Mouse (Mus musculus) embryo, embryonic 9.5 days (tissue): ENCODE measurements at regions not wholly inside any gene's neighbourhood (a gene's known extent, or its start where the extent isn't known, plus 50 kb on each side); places are given as distances from the start of the nearest gene placed in this dataset.
A peak's percentile ranks its signal among the peaks of the same experiment; 100 is the strongest.

ENCODE experiments used
- DNase-seq: peaks from one replicate; pipeline ENCODE4 v3.0.0-alpha.2; 2017; ENCODE audit errors: extremely low spot score

DNA sequence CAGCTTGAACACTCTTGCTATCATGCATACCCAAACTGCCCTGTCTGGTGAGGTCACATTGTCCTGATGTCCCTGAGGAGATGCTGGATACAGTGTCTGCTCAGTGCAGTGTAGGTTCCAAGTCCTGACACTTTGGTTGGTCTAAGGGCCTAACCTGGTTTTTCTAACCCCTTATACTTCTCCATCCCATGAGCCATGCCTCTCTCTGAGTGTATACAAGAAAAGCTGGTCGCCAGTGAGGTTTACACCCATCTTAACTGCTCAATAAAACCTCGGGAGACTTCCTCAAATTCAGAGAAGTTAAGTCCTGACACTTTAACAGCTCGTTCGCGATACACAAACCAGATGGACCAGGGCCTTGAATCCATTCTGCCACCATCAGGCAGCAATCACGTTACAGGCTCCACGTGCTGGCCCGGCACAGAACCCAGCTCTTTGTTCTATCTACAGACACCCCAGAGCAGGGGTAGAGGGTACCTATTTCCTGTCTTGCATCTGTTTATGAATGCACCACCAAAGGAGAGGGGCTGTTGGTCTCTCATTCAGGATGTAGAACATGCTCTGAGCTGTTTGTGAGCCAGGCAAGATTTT, 320.0 kb upstream of the Tbx3 start:
- DNase-seq, result no peak

DNA sequence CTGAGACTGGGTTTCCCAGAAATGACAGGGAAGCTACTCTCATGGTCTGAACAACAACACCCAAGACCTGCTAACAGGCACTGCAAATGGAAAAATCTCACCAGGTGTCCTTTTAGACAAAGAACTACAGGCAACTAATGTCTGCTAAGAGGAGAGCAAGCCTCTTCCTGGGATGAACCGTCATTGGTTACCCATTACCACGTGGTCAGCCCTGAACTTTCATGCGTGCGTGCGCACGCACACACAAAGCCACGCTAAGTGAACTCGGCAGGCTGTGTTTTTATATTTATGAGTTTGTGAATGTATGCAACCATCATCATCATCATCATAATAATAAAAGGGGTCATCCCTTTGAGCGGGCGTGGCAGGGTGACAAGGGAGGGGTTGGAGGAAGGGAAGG, 315.0 kb upstream of the Tbx3 start:
- no peak for DNase-seq

DNA sequence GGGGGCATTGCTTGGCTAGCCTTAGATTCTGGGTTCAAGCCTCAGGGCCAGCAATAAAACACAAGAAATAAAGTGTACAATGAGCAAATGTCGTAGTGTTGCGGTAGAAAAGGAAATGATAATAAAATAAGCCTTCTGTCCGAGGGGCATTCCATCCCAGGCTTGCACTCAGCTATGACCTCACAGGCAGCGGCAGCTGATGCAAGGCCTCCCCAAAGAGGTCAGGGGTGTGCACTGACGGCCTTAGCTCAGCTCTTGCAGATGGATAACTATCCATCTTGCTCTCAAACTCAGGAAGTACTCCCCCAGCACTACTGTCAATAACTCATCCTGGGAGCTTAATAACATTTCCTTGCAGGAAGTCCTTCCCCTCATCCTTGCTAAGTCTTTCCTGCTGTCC, 314.4 kb upstream of the Tbx3 start:
- no peak for DNase-seq

DNA sequence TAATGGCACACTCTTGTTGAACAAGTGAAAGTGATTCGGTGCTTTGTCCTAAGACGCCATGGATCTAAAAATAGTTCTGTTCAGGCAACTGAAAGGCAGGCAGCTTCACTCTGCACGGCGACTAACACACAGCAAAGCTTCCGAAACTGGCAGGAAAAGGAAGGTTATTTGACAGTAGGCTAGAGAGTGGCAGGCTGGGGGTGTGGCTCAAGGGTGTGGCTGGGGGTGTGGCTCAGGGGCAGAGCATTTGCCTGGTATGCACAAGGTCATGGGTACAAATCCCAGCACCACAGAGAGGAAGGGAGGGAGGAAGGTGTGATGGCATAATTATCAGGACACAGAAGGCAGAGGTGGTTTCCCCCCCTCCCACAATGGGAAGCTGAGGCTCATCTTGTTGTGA, 310.8 kb upstream of the Tbx3 start:
- DNase-seq, result no peak

DNA sequence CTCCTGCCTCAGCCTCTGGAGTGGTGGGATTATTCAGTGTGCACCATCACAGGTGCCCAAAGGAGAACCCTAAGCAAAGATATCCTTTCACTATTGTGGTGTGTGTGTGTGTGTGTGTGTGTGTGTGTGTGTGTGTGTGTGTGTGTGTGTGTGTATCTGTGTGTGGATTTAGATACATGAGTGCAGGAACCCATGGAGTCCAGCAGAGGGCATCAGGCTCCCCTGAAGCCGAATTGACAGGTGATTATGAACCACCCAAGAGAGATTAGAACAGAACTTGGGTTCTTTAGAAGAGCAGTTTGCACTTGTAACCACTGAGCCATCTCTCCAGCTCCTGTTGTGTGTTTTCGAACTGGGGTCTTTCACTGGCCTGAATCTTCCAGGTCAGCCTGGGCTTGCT, 310.1 kb upstream of the Tbx3 start:
- no peak for DNase-seq

DNA sequence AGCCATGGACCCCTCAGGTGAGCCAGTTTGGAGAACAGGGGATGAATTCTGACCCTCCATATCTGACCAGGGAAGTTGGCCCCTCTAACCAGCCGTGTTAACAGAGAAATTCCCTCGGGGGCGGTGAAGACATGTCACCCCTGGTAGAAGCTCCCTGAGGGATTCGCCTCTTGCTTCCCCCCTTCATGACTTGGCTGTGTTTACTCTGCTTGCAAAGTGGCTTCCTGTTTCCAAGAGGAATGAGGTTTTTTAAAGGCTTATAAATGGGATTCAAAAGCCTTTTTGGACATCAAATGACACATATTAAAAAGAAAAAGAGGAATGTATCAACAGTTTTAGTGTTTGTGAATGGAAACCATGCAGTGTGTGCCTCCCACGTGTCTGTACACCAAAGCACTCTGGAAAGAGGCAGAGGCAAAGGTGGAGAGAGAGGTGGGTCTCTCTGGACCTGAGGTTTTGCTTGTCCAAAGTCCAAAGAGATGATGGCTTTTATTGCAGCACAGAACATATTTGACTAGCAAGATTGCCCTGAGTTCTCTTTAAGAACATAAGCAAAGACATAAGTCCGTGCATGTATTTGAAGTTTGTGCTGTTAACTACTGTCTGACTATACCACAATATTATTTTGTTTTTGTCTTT, 308.9 kb upstream of the Tbx3 start:
- no peak for DNase-seq

DNA sequence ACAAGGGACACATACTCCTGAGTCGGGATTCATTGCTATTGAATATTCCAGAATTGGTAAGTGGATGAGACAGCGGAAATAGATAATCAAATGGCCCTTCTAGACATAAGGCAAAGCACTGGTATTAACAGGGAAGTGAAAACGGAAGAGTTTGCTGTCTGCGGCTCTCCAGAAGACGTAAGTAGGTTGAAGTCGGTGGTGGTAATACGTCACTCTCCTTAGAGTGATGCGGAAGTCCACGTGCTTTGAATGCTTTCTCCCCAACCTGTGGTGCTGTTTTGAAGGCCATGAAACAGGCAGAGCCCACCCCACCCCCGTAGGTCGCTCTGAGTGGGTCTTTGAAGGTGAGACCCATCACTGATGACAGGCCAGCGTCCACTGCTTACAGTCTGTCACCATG, 308.0 kb upstream of the Tbx3 start:
- DNase-seq, result no peak

DNA sequence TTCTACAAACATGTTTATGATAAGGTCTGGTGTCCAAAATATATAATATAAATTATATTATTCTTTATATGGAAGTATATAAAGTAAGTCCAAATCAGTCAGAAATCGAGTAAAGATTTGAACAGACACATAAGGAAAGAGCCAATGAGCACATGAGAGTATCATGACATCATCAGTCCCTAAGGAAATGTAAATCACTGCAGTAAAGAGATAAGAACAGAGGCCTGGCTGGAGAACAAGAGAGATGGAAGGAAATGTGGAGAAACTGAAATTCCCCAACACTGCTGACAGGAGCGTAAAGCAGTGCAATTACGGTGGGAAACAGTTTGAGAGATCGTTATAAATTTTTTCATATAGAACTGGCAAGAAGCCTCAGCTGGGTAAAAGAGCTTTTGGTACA, 306.2 kb upstream of the Tbx3 start:
- DNase-seq, result no peak

DNA sequence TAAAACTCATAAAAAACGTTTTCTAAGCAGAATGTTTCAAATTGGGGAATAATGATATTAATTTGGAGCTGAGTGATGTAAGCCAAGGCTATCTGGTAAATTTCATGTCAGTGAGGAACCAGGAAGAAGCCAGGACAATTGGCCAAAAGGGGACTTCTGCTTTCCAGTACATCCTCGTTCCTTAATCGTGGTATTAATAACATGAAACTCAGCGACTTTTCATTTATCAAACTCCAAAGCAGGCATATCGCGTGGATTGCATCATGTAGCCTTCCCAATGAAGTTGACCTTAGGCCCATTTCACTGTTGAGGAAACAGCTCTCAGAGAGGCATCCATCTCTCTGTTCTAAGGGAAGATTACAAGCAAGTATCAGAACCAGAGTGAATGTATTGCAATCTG, 305.3 kb upstream of the Tbx3 start:
- DNase-seq, result no peak

DNA sequence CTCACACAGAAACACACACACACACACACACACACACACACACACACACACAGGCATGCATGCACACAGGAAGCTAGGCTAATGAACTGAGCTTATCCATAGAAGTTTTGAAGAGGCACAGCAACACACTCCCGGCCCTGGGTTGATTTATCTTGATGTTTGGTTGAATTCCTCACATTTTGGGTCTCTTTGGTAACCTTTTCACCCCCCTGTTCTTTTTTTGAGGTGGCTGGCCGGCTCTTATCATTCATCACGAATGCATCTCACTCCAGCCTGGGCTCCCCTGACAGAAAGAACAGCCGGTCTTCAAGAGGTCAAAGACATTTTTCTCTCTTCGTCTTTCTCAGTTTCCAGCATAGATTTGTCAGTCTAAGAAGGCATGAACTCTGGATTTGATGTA, 304.2 kb upstream of the Tbx3 start:
- no peak for DNase-seq

DNA sequence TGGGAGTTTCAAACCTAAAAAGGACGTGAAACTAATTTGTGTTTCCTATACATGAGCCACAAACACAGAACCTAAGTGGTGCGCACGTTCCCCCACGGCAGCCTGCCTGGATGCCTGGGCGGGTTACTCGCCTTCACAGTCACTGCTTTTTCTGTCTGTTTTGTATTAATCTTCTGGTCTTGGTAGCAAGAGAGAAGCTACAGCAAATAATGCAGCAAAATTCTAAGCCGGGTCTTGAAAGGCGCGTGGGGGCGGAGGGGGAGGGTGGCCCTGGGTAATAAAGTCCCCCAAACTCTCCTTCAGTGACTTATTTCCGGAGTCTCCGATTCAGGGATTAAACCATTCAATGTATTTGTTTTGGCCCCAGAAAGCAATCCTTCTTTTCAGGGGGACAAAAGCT, 300.0 kb upstream of the Tbx3 start:
- no peak for DNase-seq

DNA sequence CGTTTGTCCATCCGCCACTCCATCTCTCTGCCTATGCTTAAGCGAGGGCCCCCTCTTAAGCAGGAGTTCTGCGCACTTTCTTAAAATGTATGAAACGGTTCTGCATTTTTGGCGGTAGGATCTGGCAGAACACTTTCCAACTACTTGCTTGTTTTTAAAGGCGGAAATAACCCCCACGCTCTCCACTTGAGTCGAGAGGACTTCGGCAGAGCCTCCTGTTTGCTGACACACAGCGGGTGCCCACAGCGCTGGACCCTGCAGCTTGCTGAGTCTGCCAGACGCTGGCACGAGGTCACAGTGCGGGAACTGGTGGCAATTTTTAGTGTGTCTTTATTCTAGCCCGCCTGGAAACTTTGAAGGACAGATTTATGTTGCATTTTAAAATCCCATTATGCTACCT, 299.5 kb upstream of the Tbx3 start:
- no peak for DNase-seq

DNA sequence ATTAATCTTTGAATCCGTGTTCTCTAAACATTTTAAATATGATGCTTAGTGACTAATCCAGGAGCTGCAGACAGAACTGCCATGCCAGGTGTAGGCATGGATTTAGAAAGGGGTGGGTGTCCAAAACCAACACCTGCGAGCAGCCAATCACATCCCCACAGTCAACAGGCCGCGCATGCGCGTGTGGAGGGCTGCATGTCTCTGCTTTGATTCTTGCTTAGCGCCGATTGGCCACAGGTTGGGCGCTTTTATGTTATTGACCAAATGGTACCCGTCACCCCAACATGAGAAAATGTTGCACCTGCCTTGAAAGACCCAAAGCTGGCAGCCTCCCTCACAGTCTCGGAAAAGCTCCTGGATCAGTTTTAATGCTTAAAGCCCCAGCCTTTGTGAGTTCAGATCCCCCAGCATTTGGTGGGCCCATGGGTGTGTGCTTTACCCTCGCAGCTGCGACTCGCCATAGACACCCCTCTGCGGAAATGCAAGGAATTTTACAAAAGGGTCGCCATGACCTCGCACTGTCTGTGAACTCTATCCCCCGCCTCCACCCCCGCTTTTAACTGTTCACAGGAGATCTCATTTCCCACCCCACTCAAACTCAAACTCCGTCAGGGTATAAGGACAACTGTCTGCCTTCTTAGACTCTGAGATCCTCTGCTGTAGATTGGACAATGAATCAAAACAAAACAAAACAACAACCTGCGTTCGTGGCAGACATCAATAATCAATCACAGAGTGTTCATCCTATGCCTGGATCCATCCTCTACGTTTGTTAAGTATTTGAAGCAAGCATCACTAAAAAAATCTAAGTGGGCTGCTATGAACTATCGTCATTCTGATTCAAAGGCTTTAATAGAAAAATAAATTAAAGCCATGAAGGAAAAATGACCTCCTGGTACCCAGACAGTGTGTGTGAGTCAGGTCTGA, 296.4 kb upstream of the Tbx3 start:
- no peak for DNase-seq

DNA sequence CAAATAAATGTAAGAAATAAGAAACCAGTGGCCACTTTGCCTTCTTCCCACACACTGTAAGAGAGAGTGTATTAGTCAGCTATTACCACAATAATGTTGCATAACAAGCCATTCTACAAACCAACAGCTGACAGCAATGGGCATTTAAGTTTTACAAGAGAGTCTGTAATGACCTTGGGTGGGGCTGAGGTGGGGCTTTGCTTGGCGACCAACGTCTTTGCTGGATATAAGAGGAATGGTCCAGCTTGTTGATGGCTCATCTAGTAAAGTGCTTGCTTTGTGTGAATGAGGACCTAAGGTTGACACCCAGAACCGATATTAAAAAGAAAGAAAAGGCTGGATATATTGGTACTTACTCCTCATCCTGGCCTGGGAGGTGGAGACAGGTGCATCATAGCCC, 295.6 kb upstream of the Tbx3 start:
- DNase-seq, result no peak

DNA sequence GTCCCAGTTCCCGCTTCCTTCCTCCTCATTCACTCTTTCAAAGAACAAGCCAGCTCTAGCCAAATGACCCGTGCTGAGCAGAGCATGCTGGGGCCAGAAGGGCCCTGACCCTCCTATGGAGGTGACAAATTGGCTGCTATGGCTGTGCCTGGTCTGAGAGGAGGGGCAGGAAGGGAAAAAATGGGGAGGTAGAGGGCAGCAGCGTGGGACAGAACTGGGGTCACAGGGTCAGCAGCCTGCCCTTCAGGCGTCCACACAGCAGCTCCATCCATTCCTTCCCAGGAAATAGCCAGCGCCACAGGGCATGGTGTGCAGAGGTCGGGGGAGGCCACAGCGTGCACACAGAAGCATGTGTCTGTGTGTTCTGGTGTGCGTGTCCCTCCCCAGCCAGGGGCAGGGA, 292.2 kb upstream of the Tbx3 start:
- DNase-seq, result peak; percentile 84

DNA sequence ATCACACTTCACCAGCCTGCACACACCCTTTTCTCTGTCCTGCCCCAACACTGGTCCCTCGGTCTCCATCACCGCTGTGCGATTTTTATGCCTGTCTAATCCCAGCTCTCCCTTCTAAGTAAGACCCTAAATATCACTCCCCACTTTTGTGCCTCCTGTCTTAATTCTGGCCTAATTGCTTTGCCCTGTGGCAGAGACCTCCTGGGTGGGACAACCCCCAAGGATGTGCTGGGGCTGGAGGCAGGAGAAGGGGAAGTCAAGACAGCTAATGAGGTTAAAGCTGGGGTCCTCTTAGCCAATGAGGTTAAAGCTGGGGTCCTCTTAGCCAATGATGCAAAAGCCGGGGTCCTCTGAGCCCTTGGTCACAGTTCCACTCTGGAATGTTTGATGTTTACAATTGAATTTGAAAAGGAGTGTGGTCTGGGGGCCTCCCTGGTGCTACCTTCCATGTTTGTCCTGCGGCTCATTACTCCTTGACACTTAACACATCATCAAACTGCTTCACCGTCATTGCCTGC, 290.5 kb upstream of the Tbx3 start:
- no peak for DNase-seq

DNA sequence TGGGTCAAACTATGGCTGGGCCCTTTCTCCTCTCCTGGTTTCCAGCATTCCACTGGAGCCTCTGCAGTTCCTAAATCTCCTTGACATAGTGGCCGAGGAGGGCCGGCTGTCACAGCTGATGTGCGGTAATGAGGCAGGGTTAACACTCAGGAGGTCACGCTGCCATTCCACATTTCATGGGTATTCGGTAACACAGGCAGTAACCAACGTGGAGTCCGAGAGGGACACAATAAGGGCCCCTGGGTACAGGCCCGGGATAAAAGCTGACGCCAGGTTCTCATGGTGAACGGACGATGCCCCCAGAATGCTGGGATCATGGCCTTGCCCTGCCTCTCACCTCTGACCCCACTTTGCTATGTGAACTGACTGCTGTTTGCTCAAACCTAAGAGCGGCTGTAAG, 289.0 kb upstream of the Tbx3 start:
- DNase-seq, result peak; percentile 49

DNA sequence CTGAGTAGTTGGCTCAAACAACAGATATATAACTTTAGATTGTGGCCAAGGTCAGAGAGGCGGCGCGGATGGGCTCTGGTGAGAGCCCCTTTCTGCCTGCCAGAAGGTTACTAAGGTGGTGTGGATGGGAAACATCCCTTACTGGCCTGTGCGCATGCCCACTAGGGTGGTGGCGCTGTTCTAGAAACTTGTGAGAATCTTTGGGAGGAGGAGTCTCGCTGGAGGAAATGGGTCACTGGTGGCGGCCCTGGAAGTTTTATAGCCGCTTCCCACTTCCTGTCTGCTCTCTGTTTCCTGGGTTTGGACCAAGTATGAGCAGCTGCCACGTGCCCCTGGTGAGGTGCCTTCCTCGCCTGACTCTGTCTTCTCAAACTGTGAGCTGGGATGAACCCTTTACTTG, 285.0 kb upstream of the Tbx3 start:
- no peak for DNase-seq

DNA sequence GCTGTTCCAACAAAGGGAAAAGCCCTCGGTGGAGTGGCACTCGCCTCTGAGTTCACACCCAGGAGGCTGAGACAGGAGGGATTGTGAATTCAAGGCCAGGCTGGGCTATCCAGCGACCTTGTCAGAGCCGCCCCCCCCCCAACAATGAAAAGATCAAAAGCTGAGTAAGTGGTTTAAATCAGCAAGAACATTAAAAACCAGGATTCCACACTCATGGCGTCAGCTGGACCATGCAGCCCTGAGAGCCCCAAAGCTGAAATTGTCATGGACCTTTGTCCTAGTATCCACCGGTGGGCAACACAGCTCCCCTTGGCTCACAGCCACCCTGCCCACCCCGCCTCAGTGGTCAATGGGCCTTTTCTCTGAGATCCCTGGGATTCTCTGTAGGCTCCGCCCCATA, 283.6 kb upstream of the Tbx3 start:
- no peak for DNase-seq

DNA sequence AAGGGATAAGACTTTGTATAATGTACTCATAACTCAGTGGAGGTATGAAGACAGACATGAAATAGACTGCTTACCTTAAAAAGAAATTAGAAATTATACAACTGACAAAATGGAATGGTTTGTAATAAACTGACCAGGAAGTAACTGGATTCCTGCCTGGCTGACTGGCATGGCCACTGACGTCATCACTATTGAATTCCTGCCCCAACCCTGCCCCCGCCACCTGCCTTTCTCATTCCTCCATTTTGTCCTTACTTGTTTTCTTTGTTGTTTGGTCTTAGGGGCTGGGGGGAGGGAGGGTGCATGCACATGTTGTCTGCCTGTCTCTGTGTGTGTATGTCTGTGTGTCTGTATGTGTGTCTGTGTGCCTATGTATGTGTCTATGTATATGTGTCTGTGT, 283.2 kb upstream of the Tbx3 start:
- DNase-seq, result no peak

DNA sequence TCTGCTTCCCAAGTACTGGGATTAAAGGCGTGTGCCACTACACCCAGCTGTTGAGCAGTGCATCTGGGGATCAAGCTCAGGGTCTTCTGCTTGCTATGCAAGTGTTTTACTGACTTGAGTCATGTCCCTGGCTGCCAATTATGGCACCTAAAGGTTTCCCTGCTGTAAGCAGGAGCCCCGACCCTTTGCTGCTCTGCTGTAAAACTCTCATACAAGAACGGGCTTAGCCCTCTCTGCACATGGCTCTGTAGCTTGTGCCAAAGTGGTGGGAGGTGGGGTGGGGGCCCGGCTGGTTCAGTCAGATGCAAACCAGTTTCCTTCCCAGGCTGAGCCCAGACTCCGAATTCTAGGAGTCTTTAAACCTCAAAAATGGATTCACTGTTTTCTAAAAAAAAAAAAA, 281.6 kb upstream of the Tbx3 start:
- DNase-seq, result no peak

DNA sequence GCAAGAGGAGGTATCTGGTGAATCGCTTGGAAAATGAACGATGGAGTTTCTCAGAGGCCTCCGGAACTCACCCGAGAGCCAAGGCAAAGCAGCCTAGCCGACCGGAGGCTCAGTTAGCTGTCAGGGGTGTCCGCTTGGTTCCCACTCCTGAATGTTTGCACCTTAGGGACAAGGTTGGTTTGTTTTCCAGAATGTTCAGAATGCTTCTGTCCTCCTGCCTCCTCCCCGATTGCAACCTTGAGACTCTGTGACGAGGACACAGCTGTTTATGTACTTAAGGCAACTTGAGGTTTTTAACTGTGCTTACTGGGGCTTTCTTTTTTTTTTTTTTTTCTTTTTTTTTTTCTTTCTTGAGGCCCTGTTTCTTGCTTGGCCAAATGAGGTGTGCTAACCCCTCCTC, 281.1 kb upstream of the Tbx3 start:
- DNase-seq, result no peak

DNA sequence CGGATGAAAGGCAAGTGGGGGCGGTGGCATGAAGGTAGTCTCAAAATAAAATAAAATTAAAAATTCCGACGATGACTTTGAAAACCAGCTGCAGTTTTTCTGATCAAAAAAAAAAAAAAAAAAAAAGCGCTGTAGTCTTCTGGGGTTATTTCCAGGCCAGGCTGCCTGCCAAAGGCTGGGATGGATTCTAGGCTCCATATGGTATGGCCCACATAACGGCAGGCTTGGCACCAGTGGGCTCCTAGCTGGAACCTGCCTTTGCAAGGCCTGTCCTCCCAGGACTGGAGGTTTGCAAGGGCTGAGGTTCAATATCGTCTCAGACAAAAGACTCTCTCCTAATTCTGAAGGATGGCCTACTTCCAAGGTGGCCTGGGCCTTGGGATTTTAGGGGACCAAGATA, 280.6 kb upstream of the Tbx3 start:
- DNase-seq, result no peak
